Mouse (Mus musculus): ENCODE results near the gene Slc18a3.

Gene Slc18a3

GRCm38 (mm10) chr14:32452552-32452951 is 12.1 kb downstream of the Slc18a3 start:
- no peak for DNase-seq

GRCm38 (mm10) chr14:32446989-32447388 is 17.7 kb downstream of the Slc18a3 start:
- DNase-seq = no peak

GRCm38 (mm10) chr14:32443446-32443845 is 21.2 kb downstream of the Slc18a3 start:
- no peak for DNase-seq

GRCm38 (mm10) chr14:32439744-32440143 is 24.9 kb downstream of the Slc18a3 start:
- DNase-seq = no peak

- no peak for DNase-seq
Measured at GRCm38 (mm10) chr14:32439316-32439715, 25.3 kb downstream of the Slc18a3 start.

GRCm38 (mm10) chr14:32437352-32437793 is 27.3 kb downstream of the Slc18a3 start:
- no peak for DNase-seq

GRCm38 (mm10) chr14:32429030-32429602 is 35.5 kb downstream of the Slc18a3 start:
- DNase-seq = no peak

- no peak for DNase-seq
Measured at GRCm38 (mm10) chr14:32423946-32424345, 40.7 kb downstream of the Slc18a3 start.

GRCm38 (mm10) chr14:32418747-32419146 is 45.9 kb downstream of the Slc18a3 start:
- no peak for DNase-seq
